Mouse (Mus musculus): ENCODE measurements at regions not wholly inside any gene's neighbourhood (a gene's known extent, or its start where the extent isn't known, plus 50 kb on each side); places are given as distances from the start of the nearest gene placed in this dataset.

DNA sequence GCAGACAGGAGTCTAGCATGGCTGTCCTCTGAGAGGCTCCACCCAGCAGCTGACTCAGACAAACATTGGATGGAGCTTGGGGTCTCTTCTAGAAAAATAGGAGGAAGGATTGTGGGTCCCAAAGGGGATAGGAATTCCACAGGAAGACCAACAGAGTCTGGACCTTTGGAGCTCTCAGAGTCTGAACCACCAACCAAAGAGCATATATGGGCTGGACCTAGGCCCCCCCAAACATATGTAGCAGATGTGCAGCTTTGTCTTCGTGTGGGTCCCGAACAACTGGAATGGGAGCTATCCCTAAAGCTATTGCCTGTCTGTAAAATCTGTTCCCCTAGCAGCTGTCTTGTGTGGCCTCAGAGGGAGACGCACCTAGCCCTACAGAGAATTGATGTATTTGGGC, 50.1 kb upstream of the Cpm start:
- 74% methylated on average over 3 of the region's 3 CpGs for WGBS
- Histone ChIP-seq H3K9me3 (replicated peaks) (no peaks in the 10 kb centered on the region), H3K4me2 (no peak overlapping the region), H3K27me3 (no peaks in the 10 kb centered on the region), H3K4me3 (replicated peaks) (no peak overlapping the region), H3K9ac (no peak overlapping the region), H3K4me1 (no peaks in the 10 kb centered on the region), H3K36me3 (no peaks in the 10 kb centered on the region), H3K27ac (no peak overlapping the region)
- ATAC-seq (replicated peaks; ENCODE audit: low FRiP score): no peak

- Histone ChIP-seq H3K4me3 (replicated peaks) (no peak overlapping the region), H3K4me2 (no peak overlapping the region), H3K9me3 (replicated peaks) (no peaks in the 10 kb centered on the region), H3K4me1 (no peaks in the 10 kb centered on the region), H3K9ac (no peak overlapping the region), H3K36me3 (no peaks in the 10 kb centered on the region), H3K27ac (no peak overlapping the region), H3K27me3 (no peaks in the 10 kb centered on the region)
- no peak for ATAC-seq (replicated peaks; ENCODE audit: low FRiP score)
- 76% methylated on average over 4 of the region's 4 CpGs for WGBS
These were observed 50.6 kb upstream of the Cpm start for GRCm38 (mm10) chr10:117578696-117579146.

DNA sequence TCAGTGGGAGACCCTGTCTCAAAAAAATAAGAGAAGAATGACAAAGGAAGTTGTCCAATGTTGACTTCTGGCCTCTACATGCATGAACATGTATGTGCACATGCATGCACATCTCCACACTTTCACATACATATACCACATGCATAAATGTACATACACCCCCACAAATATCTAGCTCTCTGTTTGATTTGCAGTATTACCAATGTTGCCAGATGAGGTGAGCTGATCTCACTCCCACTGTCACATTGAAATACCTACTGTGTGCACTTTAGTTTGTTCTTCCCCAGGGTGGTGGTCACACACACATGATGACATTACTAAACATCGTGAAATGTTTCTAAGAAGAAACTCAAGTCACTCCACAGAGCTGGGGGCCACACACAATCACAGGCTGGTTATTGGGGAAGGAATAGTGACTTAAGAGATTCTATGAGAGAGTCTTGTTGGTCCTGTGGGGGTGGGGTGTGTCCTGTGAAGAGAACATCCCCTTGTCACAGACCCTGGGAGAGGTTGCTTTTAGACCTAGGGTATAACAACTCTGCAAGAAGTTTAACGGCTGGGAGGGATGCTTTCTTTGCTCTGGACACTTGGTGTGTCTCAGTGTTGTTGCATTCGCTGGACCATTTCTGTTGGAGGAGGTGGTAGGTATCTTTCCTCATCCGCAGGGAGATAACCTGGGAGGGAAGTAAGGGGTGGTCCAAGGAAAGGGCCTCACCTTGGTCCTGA, 51.2 kb upstream of the Cpm start:
- Histone ChIP-seq H3K36me3 (no peaks in the 10 kb centered on the region), H3K4me3 (replicated peaks) (no peak overlapping the region), H3K27me3 (0 out of 2 replicates have a peak, but pooled peaks cover under 1% of the 10 kb centered on the region), H3K4me2 (no peak overlapping the region), H3K27ac (no peak overlapping the region), H3K9me3 (replicated peaks) (no peaks in the 10 kb centered on the region), H3K4me1 (no peaks in the 10 kb centered on the region), H3K9ac (no peak overlapping the region)
- ATAC-seq (replicated peaks; ENCODE audit: low FRiP score): no peak
- WGBS: 84% methylated on average over 4 of the region's 4 CpGs

DNA sequence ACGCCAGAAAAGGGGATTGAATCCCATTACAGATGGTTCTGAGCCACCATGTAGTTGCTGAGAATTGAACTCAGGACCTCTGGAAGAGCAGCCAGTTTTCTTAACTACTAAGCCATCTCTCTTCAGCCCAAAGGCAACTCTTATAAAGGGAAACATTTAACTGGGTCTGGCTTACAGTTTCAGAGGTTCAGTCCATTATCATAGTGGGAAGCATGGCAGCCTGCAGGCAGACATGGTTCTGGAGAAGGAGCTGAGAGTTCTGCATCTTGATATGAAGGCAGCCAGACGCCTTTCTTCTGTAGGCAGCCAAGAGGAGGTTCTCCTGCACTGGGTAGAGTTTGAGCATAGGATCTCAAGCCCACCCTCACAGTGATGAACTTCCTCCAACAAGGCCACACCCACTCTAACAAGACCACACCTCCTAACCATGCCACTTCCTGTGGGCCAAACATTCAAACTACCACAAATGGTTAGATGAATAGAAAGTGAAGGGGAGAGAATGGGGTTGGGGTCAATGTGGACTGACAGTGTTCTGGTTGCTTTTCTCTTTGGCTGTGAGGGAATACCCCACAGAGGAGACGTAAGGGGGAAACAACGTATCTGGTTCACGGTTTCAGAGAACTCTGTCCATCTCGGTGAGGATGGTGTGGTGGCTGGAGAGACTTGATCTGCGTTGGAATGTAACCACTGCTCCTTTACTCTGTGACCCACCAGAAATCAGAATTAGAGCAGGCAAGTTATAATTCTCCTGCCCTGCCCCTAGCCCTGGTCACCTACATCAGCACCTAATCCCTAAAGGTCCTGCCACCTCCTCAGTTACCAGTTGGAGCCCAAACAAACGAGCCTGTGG, 52.2 kb upstream of the Cpm start:
- H3K4me1 ChIP-seq: 0 out of 2 replicates have a peak, but pooled peaks cover under 1% of the 10 kb centered on the region
- H3K9me3 ChIP-seq (replicated peaks): no peaks in the 10 kb centered on the region
- H3K9ac ChIP-seq: no peak overlapping the region
- H3K36me3 ChIP-seq: no peaks in the 10 kb centered on the region
- no peak overlapping the region for H3K4me3 ChIP-seq (replicated peaks)
- no peak for ATAC-seq (replicated peaks; ENCODE audit: low FRiP score)
- no peak overlapping the region for H3K27ac ChIP-seq
- 90% methylated on average over 8 of the region's 8 CpGs for WGBS
- no peak overlapping the region for H3K4me2 ChIP-seq
- H3K27me3 ChIP-seq: peaks cover 10% of the 10 kb centered on the region

DNA sequence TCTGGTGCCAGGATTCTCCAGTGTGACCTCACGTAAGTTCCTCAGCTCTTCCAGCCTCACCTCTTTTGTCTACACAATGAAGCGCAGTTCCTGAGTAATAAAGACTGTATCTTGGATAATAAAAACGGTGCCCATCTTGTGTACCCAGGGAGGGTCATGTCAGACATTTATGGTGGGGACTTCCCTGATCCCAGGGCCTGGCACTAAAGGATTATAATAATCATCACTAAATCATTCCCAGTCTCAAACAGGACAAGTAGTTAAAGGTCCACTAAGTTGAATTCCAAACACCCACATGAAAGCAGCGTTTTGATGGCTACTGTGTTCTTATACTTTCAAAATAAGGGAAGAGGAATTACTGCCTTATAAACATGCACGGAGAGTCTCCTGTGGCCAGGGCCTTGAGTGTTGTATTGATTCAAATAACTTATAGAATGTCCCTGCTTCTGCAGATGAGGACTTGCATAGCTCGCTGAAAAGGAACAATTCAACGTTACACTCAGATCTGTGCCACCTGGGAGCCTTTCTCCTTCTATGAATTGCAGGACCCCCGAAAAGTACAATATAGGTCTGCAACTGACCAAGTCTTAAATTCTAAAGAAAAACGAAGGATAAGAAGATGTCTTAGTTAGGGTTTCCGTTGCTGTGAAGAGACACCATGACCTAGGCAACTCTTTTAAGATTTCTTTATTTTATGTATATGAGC, 53.0 kb upstream of the Cpm start:
- Histone ChIP-seq H3K27me3 (peaks cover 13% of the 10 kb centered on the region), H3K4me1 (peaks cover 7% of the 10 kb centered on the region), H3K36me3 (no peaks in the 10 kb centered on the region), H3K4me3 (replicated peaks) (no peak overlapping the region), H3K9ac (no peak overlapping the region), H3K27ac (no peak overlapping the region), H3K4me2 (no peak overlapping the region), H3K9me3 (replicated peaks) (no peaks in the 10 kb centered on the region)
- ATAC-seq (replicated peaks; ENCODE audit: low FRiP score): no peak
- WGBS: 75% methylated on average over 10 of the region's 10 CpGs

DNA sequence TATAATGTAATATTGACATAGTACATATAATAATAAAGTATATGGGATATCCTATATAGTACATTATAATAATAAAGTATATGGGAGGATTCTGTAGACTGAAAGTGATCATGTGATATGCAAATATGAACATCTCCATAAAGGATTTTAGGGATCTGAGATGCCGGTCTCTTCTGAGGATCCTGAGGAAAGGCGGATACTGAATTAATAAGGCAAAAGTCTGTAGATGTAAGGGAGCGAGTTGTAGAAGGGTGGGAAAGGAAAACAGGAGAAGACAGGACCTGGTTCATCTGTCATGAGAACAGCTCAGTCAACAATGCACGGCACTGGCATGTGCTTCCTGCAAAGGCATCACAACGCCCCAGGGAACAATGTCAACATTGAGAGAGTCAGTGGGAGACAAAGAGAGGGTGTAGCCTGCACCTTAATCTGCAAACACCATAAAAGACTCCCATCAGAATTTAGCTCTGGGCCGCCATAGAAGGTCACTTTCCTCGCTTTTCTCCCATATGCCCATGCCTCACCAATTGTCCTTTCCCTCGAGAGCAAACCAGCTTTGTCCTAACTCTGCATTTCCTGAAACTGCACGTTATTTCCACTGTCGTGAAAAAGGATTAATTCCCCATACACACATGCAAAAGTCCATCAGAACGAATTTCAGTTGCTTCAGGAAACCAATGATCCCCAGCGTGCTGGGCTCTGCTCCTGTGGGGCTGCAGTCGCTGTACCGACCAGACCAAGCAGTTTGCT, 53.7 kb upstream of the Cpm start:
- Histone ChIP-seq H3K27me3 (peaks cover 13% of the 10 kb centered on the region), H3K27ac (no peak overlapping the region), H3K4me1 (peaks cover 10% of the 10 kb centered on the region), H3K9ac (no peak overlapping the region), H3K9me3 (replicated peaks) (no peaks in the 10 kb centered on the region), H3K4me2 (no peak overlapping the region), H3K36me3 (no peaks in the 10 kb centered on the region), H3K4me3 (replicated peaks) (no peak overlapping the region)
- ATAC-seq (replicated peaks; ENCODE audit: low FRiP score): no peak
- WGBS: 56% methylated on average over 14 of the region's 14 CpGs

- Histone ChIP-seq H3K27me3 (peaks cover 13% of the 10 kb centered on the region), H3K27ac (no peak overlapping the region), H3K4me3 (replicated peaks) (no peak overlapping the region), H3K4me1 (peaks cover 10% of the 10 kb centered on the region), H3K36me3 (no peaks in the 10 kb centered on the region), H3K9ac (no peak overlapping the region), H3K4me2 (no peak overlapping the region), H3K9me3 (replicated peaks) (no peaks in the 10 kb centered on the region)
- no peak for ATAC-seq (replicated peaks; ENCODE audit: low FRiP score)
- WGBS: 77% methylated on average over 3 of the region's 3 CpGs
These were observed 54.4 kb upstream of the Cpm start for GRCm38 (mm10) chr10:117574915-117575314.

GRCm38 (mm10) chr10:117574056-117574727, 55.1 kb upstream of the Cpm start:
- peaks cover 10% of the 10 kb centered on the region for H3K4me1 ChIP-seq
- no peak overlapping the region for H3K4me2 ChIP-seq
- H3K9ac ChIP-seq: no peak overlapping the region
- H3K27me3 ChIP-seq: peaks cover 13% of the 10 kb centered on the region
- 87% methylated on average over 6 of the region's 6 CpGs for WGBS
- H3K9me3 ChIP-seq (replicated peaks): no peaks in the 10 kb centered on the region
- no peak overlapping the region for H3K27ac ChIP-seq
- no peak overlapping the region for H3K4me3 ChIP-seq (replicated peaks)
- ATAC-seq (replicated peaks; ENCODE audit: low FRiP score): no peak
- H3K36me3 ChIP-seq: no peaks in the 10 kb centered on the region

DNA sequence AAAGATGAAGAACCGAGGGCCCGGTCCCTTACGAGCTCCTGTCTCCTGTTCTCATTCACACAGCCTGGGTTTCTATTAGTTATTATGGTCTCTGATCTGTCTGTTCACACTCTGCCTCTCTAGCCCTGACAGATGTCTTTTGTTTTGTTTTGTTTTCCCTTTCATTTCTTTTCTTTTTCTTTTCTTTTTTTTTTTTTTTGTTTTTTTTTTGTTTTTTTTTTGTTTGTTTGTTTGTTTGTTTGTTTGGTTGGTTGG, 55.8 kb upstream of the Cpm start:
- no peak overlapping the region for H3K27ac ChIP-seq
- 81% methylated on average over 3 of the region's 3 CpGs for WGBS

GRCm38 (mm10) chr10:117572746-117573595, 56.3 kb upstream of the Cpm start:
- Histone ChIP-seq H3K4me3 (replicated peaks) (no peak overlapping the region), H3K36me3 (no peaks in the 10 kb centered on the region), H3K4me2 (no peak overlapping the region), H3K4me1 (peaks cover 10% of the 10 kb centered on the region), H3K27ac (no peak overlapping the region), H3K9me3 (replicated peaks) (no peaks in the 10 kb centered on the region), H3K27me3 (peaks cover 13% of the 10 kb centered on the region), H3K9ac (no peak overlapping the region)
- no peak for ATAC-seq (replicated peaks; ENCODE audit: low FRiP score)
- 58% methylated on average over 13 of the region's 13 CpGs for WGBS

More for the DNA sequence above, 55.8 kb upstream of the Cpm start:
- no peak overlapping the region for H3K9ac ChIP-seq
- no peaks in the 10 kb centered on the region for H3K9me3 ChIP-seq (replicated peaks)
- H3K27me3 ChIP-seq: peaks cover 13% of the 10 kb centered on the region
- peaks cover 10% of the 10 kb centered on the region for H3K4me1 ChIP-seq
- ATAC-seq (replicated peaks; ENCODE audit: low FRiP score): no peak
- H3K4me3 ChIP-seq (replicated peaks): no peak overlapping the region
- no peaks in the 10 kb centered on the region for H3K36me3 ChIP-seq
- H3K4me2 ChIP-seq: no peak overlapping the region
